Mouse (Mus musculus) spleen, adult 2 months (tissue): ENCODE measurements at regions not wholly inside any gene's neighbourhood (a gene's known extent, or its start where the extent isn't known, plus 50 kb on each side); places are given as distances from the start of the nearest gene placed in this dataset.

Experiments
- CTCF ChIP-seq: fragments of 200-500 bp; IDR thresholded peaks from 2 replicates; pipeline ENCODE4 v1.5.1; 2011; ENCODE audit warnings: mild to moderate bottlenecking, inconsistent platforms; ENCODE audit not compliant: insufficient read depth, insufficient read length, insufficient replicate concordance; ENCODE audit errors: extremely low read depth
- POLR2A ChIP-seq: fragments of 200-500 bp; IDR thresholded peaks from 2 replicates; pipeline ENCODE4 v1.6.1; 2011; ENCODE audit warnings: low read depth, low read length, inconsistent platforms

DNA sequence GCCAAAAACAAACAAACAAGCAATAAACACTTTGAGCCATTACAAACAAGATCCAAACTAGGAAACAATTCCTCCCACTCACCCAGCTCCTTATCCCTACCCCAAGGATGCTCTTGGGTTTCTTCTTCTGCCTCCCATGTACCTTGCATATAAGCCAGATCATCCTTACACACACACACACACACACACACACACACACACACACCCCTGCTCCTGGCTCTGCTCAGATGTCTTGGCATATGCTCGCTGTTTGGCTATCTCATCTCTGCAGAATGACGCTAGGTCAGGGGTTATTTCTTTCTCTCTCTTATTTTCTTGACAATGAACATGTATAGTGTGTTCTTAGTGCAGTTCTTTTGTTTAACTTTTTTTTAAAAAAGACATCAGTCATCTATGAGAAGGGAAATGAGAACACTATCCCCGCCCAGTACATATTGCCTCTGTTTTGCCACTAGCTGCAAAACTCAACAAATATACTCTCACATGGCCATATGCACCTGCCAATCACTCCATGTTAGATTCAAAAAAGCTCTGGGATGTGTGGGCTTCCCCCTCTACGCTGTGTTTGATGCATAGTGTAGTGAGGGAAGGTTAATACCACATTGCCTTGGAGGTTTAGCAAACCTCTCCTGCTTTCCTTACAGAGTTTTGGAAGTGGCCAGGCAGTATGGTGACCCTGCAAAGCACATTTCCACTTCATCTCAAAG lies 138.4 kb downstream of the Rybp start:
- TF ChIP-seq CTCF = no peak
- TF ChIP-seq POLR2A = no peak
